Mouse (Mus musculus) stomach, postnatal 0 days (tissue): ENCODE measurements around the gene Srpk1.

ENCODE experiments used
- CTCF ChIP-seq: IDR thresholded peaks from 2 replicates; pipeline ENCODE4 v1.5.1; 2016; ENCODE audit warnings: antibody characterized with exemption, low read depth, mild to moderate bottlenecking, moderate library complexity
- EP300 ChIP-seq: optimal IDR thresholded peaks from 2 replicates; pipeline ENCODE3; 2016; ENCODE audit warnings: antibody characterized with exemption

- no peak for TF ChIP-seq CTCF
- TF ChIP-seq EP300 = no peak
Measured at GRCm38 (mm10) chr17:28612603-28613002, 9.9 kb downstream of the Srpk1 start.
